Mouse (Mus musculus) CH12.LX (cell line): ENCODE measurements around the gene Prr13.

Experiments
- BHLHE40 ChIP-seq: IDR thresholded peaks from 2 replicates; pipeline ENCODE4 v1.6.1; 2011; ENCODE audit warnings: mild to moderate bottlenecking, low read depth, low read length, improper control_type of control experiment
- CTCF ChIP-seq, 2 experiments: IDR thresholded peaks in 1 of 2; conservative IDR thresholded peaks in 1 of 2; 2 replicates each; pipeline ENCODE4 v1.5.1; 2011 to 2012; ENCODE audit warnings: low read depth in 2 of 2, low read length in 2 of 2, improper control_type of control experiment in 1 of 2, inconsistent platforms in 1 of 2, mild to moderate bottlenecking in 1 of 2, moderate library complexity in 1 of 2
- HCFC1 ChIP-seq: IDR thresholded peaks from 2 replicates; pipeline ENCODE4 v1.6.1; 2012; ENCODE audit warnings: low read depth, mild to moderate bottlenecking, inconsistent platforms, low read length, improper control_type of control experiment
- IRF4 ChIP-seq: IDR thresholded peaks from 2 replicates; pipeline ENCODE4 v1.6.1; 2014; ENCODE audit warnings: low read depth, mild to moderate bottlenecking, inconsistent platforms, low read length, improper control_type of control experiment
- MAFK ChIP-seq: IDR thresholded peaks from 2 replicates; pipeline ENCODE4 v1.6.1; 2011; ENCODE audit warnings: low read length, improper control_type of control experiment; ENCODE audit not compliant: insufficient replicate concordance
- MXI1 ChIP-seq: IDR thresholded peaks from 2 replicates; pipeline ENCODE4 v1.6.1; 2011; ENCODE audit warnings: mild to moderate bottlenecking, low read depth, low read length, improper control_type of control experiment
- POLR2A ChIP-seq: IDR thresholded peaks from 2 replicates; pipeline ENCODE4 v1.6.1; 2011; ENCODE audit warnings: low read depth, mild to moderate bottlenecking, improper control_type of control experiment, low read length
- RCOR1 ChIP-seq: conservative IDR thresholded peaks from 2 replicates; pipeline ENCODE4 v1.6.1; 2012; ENCODE audit warnings: low read depth, mild to moderate bottlenecking, inconsistent platforms, low read length, improper control_type of control experiment
- ZC3H11A ChIP-seq: IDR thresholded peaks from 2 replicates; pipeline ENCODE4 v1.6.1; 2012; ENCODE audit warnings: low read depth, mild to moderate bottlenecking, inconsistent platforms, low read length, improper control_type of control experiment

- TF ChIP-seq RCOR1: no peak
- TF ChIP-seq CTCF (conservative IDR thresholded peaks at IDR 0.05 in 1 of 2, IDR thresholded peaks at IDR 0.05 in 1 of 2; ENCODE audit: low read depth in 2 of 2, low read length in 2 of 2): peak in 1 of 2 experiments; percentile 69; a peak in 2 of 4 replicates
- no peak for TF ChIP-seq MAFK
- no peak for TF ChIP-seq ZC3H11A
- TF ChIP-seq POLR2A: peak; percentile 96
- TF ChIP-seq HCFC1: peak; percentile 77
- TF ChIP-seq MXI1: peak; percentile 75; the same call in 1 of the 2 replicates
- no peak for TF ChIP-seq BHLHE40
- TF ChIP-seq IRF4: peak; percentile 59
Observed at GRCm38 (mm10) chr15:102458904-102459317, at the start of gene Prr13.
